Mouse (Mus musculus) adrenal gland, postnatal 36 days (tissue): ENCODE data around the gene Camta1. TPM values are rescaled to one million over a fixed set of nuclear protein-coding genes. Genes with fewer than 3 reads are reported as not detected.

ENCODE experiments used
- DNase-seq, 2 experiments: peaks; one replicate each; pipeline ENCODE4 v3.0.0; 2021; ENCODE audit warnings: mixed read lengths in 1 of 2
- total RNA-seq, 2 experiments: library from RNA; stranded (reverse); gene quantifications; 2 replicates each; pipeline ENCODE4 v1.2.3; 2021

The Camta1 gene
- total RNA-seq, 2 experiments from 2014 or later, result 28.7 to 33.3 TPM

DNA sequence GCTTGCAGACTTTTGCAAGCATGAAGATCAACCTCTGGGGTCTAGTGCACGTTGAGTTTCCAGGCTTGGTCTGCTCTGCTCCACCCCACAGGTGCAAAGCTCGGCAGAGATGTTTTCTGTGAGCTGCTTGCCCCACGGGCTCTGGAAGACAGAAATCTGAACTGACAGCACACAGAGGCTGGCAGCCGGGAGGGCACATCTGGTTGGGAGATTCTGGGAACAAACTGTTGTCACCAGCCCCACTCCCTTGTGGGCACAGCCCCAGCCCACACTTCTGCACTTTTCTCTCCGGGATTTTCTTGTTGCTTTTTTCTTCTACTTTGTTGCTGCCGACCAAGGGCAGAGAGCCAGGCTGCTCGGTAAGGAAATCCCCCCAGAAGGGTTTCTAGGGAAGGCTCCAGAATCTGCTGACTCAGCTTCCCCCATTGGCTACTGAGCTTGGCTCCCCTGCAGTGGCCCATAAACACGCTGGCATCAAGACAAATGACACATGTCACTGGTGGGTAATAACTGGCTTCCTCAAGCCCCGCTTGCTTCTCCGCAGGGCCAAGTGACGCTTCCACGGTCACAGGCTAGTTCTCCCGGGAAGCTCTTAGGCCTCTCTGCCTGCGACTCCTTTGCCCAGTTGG, 597.8 kb downstream of the Camta1 start:
- no peak for DNase-seq

DNA sequence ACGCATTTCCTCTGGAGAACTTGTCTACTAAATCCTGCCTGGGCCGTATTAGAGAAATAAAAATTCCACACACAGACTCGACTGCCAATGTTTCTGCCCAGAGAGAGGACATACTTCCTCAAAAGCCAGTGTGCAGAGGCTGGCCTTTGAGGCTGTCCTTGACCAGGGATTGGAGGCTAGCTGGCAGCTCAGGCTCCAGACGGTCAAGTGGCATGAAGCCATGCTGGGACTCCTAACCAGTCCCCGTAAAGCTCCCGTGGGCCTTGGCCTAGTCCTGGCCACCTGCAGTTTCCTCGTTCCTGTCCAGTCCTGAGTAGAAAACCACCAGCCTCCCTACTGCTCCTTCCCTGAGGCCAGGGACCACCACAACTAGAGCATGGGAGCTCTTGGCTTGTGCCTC, 598.6 kb downstream of the Camta1 start:
- peak; percentile 56 to 60 for DNase-seq

DNA sequence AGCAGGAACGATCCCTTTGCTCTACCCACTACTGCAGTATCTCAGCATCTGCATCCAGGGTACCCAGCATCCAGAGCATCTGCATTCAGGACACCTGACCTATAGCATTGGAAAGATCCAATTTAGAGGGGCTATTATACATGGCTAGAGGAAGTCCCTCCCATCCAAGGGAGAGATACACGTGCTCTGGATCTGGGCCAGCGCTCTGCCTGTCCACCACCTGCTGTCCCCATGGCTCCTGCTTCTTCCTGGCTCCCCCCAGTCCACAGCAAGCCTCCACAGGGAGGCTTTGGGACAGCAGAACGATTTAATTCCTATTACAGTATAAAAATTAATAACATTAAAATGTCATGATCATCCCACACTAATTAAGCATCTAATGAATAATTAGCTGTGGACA, 605.1 kb downstream of the Camta1 start:
- no peak for DNase-seq

DNA sequence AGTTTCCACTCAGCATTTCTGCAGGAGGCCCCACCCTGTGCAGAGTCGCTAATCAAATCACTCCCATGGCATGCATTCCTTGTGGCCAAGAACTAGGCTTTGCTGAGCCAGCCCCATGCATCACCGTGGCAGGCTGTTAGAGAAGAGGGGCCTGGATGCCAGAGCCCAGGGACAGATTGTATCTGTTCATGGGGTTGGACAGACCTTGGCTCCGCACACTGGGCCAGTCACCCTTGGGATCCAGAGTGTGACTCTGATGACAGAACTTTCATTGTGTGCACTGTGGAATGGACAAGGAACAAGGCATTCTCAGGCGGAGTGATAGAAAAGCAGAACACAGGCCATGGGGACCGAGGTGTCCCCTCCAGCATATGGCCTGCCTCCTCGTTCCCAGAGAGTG, 610.9 kb downstream of the Camta1 start:
- no peak for DNase-seq

DNA sequence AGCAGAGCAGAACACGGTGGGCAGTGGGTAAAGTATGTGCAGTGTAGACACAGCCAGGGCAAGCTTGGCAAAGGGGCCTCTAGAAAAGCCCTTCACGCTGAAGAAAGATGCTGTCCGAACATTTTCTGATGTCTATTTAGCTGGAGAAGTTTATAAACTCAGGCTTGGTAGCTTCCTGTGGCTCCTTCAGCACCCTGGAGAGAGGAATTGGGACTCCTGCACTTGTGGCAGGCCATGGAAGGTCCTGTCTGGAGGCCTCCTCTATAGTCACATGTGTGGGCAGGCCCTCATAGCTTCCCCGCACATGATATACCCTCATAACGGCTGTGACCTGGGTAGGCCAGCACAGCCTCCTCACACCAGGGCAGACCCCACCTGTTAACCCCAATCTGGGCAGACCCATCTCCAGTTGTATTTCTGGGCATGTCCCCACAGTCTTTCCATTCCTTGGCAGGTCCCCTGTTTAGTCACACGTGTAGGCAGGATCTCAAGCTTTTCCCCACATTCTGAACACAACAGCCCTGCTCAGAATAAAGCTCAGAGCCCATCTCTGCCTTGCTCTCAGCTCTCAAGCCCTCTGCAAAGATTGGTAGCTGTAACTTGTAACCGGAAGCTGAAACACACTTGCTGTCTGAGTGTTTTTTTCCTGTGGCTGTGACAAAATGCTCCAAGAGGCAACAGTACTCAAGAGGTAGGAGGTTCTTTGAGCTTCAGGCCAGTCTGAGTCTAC, 616.4 kb downstream of the Camta1 start:
- DNase-seq, result no peak

DNA sequence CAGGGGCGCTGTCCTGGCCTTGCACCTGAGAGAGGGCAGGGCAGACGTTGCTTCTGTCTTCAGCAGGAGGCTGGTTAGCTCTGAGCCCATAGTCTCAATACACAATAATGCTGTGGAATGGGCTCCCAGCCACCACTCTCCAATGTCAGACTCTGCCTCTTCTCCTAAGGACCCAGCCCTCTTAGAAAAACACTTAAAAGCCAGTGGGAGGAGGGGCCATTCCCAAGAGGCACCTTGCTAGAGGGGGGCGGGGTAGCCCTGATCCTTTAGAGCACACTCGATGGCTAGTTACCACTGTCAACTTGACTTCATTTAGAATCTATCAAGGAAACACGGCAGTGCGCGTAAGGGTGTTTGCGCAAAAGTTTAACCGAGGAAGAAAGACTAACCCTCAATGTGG, 618.2 kb downstream of the Camta1 start:
- DNase-seq, result no peak

DNA sequence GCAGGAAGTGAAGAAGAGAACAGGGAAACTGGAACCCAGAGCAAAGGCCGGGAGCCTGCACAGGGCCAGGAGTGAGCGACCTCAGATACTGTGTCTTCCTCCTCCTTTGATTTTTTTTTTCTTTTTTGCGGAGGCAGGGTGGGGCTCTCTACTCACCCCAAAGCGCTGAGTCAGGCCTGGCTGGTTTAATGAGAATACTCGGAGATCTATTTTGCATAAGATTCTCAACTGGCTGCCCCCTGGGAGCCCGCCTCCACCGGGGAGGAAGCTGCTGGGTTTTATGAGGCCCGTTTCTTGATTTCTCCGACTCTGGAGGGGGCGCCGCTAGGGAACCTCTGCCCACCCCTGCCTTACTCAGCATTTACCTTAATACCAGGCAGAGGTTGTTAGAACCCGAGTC, 618.9 kb downstream of the Camta1 start:
- DNase-seq, result peak in 1 of 2 experiments; percentile 13

DNA sequence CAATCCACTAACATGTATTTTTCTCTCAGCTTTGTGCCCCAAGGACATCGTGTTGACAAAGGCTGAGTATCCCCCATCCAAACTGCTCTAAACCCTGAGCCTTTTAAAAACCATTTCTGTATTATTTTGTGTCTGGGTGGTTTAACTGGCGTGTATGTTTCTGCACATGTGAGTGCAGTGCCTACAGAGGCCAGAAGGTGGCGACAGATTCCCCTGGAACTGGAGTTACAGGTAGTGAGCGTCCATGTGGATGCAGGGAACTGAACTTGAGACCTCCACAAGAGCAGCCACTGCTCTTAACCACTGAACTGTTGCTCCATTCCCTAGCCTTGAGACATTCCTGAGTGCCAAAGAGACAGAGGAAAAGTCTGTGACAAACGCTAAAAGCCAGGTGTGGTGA, 621.2 kb downstream of the Camta1 start:
- no peak for DNase-seq

DNA sequence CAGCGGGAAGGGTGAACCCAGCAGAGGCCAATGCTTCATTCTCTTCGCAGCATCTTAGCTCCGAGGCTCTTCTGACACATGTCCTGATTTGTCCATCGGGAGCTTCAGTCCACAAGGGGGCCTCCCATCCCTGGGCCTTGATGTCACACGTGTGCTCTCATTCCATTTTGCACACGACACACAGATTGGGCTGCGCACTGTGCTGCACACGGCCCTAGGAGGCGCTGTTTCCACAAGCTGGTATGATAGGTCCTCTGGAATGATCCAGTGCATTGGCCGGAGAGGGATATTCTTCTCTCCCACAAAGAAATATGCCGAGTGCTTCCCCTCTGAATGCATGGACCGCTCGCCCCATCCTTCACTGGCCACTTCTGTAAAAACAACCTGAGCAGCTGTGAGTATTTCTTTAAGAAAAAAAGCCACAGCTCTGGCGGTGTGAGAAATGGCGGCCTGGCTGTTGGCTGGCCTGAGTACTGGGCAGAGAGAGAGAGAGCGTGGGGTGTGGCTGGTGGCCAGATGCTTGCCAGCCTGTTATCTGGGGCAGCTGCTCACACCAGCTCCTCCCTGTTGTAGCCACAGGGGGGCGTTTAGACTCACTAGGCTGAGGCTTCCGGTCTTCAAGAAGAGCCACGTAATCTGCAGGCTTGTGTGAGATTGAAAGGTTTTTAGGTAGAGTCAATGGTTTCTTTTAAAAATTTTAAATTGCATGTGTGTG, 622.5 kb downstream of the Camta1 start:
- no peak for DNase-seq

DNA sequence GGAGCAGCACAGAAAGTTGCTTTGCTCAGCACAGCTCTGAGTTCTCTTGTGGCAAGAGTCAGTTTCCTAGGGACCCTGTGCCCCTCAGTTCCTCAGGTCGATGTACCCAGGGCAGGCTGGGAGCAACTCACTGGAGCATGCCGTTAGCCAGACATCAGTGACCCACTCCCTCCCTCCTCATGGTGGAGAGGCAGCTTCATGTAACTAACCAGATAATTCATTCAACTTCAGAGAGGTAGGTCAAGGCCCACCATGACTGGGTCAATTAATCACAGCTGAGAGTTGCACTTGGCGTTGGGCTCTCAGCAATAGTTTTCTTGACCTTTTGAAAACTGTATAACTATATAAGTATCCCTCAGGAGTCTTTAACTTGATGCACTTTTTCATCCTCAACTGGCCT, 624.2 kb downstream of the Camta1 start:
- peak; percentile 60 to 64 for DNase-seq

DNA sequence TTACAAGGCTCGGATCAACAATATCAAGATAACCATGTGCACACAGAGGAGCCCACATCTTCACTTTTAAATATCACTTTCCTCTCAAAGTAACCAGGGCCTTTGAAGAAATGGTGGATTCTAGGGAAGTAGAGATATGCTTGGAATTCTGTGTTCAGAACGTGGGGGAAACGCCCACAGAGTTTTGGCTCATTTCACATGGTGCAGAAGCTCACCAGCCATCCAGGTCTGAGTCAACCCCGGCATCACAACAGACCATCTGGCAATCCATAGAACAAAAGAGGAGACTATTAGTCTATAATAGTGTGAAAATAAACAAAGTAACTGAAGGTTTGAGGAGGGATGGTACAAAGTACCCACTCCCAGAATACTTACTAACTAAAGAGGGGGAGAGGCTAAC, 626.7 kb downstream of the Camta1 start:
- DNase-seq, result no peak

DNA sequence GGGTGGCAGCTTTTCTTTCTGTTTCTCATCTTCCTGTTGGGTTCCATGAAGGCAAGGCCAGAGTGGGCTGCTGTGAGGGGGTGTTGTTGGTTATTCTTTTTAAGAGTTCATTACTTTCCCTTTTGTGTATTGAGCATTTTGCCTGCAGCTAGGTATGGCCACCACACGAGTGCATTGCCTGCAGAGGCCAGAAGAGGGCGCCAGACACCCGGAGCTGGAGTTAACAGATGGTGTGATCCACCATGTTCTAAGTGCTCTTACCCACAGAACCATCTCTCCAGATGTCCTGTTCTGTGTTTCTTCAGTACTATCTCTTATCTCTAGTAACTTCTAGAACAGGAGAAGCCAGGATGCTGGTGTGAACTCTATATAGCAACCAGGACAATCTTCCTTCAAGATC, 629.6 kb downstream of the Camta1 start:
- DNase-seq, result no peak

DNA sequence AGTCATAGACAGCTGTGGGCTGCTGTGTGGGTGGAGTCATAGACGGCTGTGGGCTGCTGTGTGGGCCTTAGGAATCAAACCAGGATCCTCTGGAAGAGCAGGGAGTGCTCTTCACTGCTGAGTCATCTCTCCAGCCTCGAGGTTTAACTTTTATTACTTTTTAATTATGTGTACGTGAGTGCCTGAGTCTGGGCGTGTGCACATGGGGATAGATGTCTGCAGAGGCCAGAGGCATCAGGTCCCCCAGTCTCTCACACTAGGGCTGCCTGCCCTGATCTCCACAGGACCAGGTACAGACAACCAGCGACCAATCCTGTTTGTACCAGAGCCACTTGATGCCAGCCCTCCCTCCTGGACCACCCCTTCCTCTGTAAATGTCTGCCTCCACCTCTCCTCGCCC, 632.6 kb downstream of the Camta1 start:
- DNase-seq, result no peak

DNA sequence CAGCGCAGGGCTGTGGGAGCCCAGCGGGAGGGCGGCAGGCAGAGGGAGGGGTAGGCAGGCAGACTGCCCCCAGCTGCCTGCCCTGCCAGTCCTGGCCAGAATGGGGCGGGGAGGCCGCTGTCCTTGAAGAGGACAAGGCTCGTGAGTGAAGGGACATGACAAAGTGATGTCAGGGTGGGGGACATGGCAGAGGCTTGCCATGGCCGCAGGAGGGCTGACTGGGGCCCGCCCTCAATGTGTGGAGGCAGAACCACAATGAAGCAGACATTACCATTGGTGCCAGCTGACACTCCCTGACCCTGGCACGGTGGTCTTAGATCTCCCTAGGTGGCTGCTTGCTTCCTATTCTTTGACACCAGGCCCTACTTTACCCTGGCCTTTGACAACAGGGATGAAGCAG, 635.2 kb downstream of the Camta1 start:
- DNase-seq, result no peak

DNA sequence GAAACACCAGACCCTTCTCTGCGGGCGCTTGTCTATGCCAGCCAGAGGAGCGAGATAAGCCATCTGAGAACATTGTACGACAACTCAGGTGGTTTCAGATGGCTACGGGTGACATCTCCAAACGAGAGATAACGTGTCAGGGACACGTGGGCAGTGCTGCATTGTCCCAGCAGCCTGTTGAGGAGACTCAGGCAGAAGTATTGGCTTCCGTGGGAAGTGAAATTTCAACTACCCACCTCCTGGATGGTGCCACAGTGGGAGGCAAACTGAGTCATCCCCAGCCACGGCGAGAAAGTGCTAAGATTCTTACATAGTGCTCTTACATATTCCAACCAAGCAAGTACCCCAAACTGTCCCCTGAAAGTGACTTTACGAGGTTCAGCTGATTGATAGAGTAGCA, 637.7 kb downstream of the Camta1 start:
- no peak for DNase-seq

DNA sequence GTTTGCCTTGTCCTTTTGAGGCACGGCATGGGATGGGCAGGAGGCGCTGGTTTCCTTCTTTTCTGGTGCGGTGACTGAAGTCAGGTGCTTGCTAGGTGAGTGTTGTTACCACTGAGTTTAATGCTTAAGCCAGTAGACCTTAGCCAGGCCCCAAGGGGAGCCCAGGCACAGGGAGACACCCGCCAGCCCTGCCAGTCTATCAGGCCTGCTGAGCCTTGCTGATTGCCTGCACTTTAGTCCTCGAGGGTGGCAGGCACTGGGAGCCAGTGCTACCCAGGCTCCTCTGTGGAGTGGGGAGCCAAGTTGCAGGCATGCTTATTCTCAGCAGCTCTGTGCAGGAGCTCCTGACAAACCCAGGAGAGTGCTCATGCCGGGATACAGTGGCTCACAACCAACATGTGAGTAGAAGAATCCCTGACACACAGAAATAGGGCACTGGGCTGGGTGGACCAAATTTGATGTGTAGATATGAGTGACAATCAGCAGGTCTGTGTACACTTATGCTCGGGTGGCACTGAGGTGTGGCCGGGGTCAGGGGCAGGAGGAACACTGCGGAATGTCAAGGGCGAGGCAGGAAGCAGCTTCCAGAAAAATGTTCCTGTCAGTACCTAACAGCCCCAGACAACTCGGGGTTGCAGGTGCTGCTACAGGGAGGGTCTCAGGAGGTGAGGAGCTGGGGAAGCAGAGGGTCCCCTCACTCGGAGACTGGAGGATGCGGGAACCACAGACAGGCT, 638.2 kb downstream of the Camta1 start:
- no peak for DNase-seq

DNA sequence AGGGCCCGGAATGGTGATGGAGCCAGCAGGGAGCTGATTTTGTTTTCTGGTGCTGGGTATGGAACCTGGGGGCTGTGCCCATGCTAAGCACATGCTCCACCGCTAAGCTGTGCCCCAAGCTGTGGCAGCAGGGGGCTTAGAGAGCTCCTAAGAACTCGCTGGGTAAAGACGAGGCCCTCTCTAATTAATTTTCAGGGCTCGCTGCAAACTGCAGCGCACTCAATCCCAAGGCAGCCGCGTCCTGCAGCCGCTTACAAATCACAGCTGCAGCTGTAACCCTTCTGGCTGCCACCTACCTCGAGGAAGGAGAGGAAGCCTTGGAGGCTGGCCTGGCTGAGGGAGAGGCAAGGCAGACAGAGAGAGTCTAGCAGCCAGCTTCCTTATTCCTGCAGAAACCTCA, 639.0 kb downstream of the Camta1 start:
- no peak for DNase-seq

DNA sequence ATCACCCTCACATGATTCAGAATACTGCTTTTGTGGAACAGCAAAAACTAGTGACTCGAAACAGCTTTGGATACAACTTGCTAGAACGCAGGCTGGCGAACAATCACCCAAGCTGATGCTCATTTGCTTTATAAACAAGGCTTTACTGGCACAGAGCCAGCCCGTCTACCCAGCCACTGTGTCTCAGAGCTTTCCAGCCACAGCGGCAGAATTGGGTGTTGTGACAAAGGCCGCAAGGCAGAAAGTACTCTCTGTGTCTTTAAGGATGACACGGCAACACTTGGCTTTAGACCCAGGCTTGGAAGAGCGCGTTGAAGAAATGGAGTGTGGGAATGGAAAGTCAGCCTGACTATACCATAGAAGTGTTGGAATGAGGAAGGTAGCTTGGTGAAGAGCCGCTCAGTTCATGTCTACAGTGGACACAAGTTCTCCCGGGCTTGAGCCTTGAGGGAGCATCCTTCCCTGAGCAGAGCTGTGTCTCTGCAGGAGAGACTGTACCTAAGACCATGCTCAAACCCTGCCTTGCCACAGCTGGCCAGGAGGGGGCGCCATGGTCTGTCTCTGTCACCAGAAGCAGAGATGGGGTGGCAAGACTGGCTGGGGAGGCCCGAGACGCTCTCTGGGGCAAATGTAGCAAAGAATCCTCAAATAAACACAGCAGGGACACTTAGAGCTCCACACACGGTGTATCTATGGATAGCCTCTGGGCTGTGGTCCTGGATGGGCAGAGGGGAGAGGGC, 645.0 kb downstream of the Camta1 start:
- no peak for DNase-seq

DNA sequence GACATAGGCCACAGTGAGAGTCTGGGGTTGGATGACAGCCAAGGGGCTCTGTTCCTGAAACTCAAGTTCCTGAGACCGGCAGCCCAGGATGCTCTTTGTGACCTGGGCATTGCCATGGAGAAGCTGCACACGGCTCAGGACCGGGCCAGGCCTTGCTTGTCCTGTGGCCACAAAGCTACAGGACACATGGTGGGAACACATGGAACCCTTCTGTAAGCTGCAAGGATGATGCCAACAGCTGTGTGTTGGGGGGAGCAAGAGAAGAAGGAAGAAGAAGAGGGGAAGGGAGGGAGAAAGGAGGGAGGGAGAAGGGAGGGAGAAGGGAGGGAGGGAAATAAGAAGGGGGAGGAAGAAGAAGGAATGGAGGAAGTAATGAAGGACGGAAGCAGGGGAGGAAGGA, 645.8 kb downstream of the Camta1 start:
- no peak for DNase-seq

DNA sequence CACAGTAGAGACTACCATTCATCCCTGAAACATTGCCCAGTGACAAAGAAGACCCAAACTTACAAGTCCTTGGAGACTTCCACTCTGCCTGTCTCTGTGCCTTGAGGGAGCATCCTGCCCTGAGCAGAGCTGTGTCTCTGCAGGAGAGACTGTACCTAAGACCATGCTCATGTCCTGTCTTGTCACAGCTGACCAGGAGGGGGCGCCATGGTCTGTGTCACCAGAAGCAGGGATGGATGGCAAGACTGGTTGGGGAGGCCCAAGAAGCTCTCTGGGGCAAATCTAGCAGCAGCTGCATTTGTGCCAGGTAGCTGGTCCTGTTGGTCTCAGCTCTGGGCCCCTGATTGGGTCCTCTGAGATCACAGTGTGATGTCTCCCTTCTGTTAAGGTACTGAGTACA, 646.5 kb downstream of the Camta1 start:
- peak in 1 of 2 experiments; percentile 11 for DNase-seq

DNA sequence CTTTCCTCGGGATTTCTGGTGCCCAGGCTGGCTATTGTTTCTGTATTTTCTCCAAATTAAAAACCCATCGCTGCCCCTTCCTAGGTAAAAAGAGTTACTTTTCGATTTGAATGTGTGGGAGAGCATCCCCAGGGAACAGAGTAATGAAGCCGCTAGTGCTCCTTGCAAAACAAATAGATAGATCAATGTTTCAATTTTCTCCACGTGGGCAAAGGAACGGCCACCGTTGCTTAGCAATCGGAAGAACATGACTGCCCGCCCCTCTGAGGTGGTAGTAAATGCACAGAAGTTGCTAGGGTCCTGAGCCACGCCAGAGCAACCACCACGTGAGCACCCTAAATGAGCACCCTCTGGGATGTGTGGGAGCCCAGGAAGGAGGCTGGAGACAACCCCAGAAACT, 648.2 kb downstream of the Camta1 start:
- no peak for DNase-seq

DNA sequence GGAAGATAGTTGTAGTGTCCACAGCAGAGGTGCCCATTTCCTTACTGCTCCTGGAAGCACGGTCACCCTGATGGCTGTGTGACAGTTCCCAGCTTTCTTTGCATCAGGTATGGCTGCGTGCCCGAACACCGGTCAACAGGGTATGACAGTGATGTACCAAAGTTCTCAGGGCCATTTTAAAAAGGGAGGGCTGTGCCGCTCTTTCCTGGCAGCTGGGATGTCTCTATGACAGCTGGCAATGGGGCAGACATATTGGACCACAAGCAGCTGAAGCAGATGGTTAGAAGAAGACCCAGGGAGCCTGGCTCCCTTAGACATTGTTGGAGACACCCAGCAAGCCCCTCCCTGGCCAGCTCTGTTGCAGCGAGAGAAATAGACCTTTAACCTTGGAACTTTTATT, 649.7 kb downstream of the Camta1 start:
- no peak for DNase-seq
